In genomic region chr8:84832034-84832717, GRCm38 (mm10) we compare ENCODE assay signal across 8 mouse cellular contexts. TPM values are rescaled to one million over a fixed set of nuclear protein-coding genes. Genes with fewer than 3 reads are reported as not detected.
DNase-seq lines count a peak whose midpoint lies in the region; ATAC-seq lines count a peak whose summit lies in the region.

No protein-coding gene starts in this region.

- peaks cover 40% of the 10 kb centered on the region for H3K36me3 ChIP-seq in embryonic facial prominence, embryonic 10.5 days (replicated peaks)
- peaks cover 9% of the 10 kb centered on the region; the same call in 1 of the 2 replicates for H3K36me3 ChIP-seq in intestine, embryonic 16.5 days (ENCODE audit: control insufficient read depth, insufficient read depth, low read length)
- peaks cover 24% of the 10 kb centered on the region; the same call in 1 of the 2 replicates for H3K36me3 ChIP-seq in limb, embryonic 11.5 days (ENCODE audit: control insufficient read depth, insufficient read depth, low read length)
- peaks cover 16% of the 10 kb centered on the region for H3K36me3 ChIP-seq in midbrain, embryonic 11.5 days (ENCODE audit: control insufficient read depth, insufficient read depth, low read length)

- H3K4me2 ChIP-seq in intestine, embryonic 16.5 days (ENCODE audit: low read depth, low read length): peak overlapping the region; percentile 53
- H3K4me2 ChIP-seq in limb, embryonic 11.5 days (ENCODE audit: low read depth, severe bottlenecking): peak overlapping the region; percentile 55
- peak overlapping the region; percentile 64 for H3K4me2 ChIP-seq in midbrain, embryonic 11.5 days

- 2% methylated on average over 59 of the region's 59 CpGs for WGBS in embryonic facial prominence, embryonic 10.5 days
- WGBS in intestine, embryonic 16.5 days: under 1% methylated on average over 59 of the region's 59 CpGs
- WGBS in limb, embryonic 11.5 days: 1% methylated on average over 59 of the region's 59 CpGs
- under 1% methylated on average over 59 of the region's 59 CpGs for WGBS in midbrain, embryonic 11.5 days

- DNase-seq in adrenal gland, postnatal 10 days: peak; percentile 92
- peak; percentile 87 for DNase-seq in embryonic facial prominence, embryonic 10.5 days (ENCODE audit: low spot score)
- DNase-seq in limb, embryonic 11.5 days (ENCODE audit: low spot score): peak; percentile 88
- peak; percentile 99 for DNase-seq in midbrain, embryonic 11.5 days (ENCODE audit: low spot score, missing footprints)
- DNase-seq in skeletal muscle tissue, adult 2 months (ENCODE audit: low read depth, low spot score): peak; percentile 62
- DNase-seq in yolk sac, embryonic 10.5 days (ENCODE audit: low spot score): peak; percentile 85

- no peaks in the 10 kb centered on the region for H3K9me3 ChIP-seq in embryonic facial prominence, embryonic 10.5 days
- no peaks in the 10 kb centered on the region for H3K9me3 ChIP-seq in intestine, embryonic 16.5 days (ENCODE audit: control insufficient read depth, low read length)
- no peaks in the 10 kb centered on the region for H3K9me3 ChIP-seq in limb, embryonic 11.5 days (ENCODE audit: control insufficient read depth, low read length)
- no peaks in the 10 kb centered on the region for H3K9me3 ChIP-seq in midbrain, embryonic 11.5 days (ENCODE audit: control insufficient read depth, low read length)

- H3K4me3 ChIP-seq in embryonic facial prominence, embryonic 10.5 days: peak overlapping the region; percentile 99
- H3K4me3 ChIP-seq in intestine, embryonic 16.5 days (ENCODE audit: low read length): peak overlapping the region; percentile 93
- H3K4me3 ChIP-seq in limb, embryonic 11.5 days (ENCODE audit: low read depth, low read length): peak overlapping the region; percentile 98
- H3K4me3 ChIP-seq in midbrain, embryonic 11.5 days (ENCODE audit: low read depth, low read length): peak overlapping the region; percentile 76

- peaks cover 20% of the 10 kb centered on the region for H3K4me1 ChIP-seq in embryonic facial prominence, embryonic 10.5 days
- H3K4me1 ChIP-seq in intestine, embryonic 16.5 days (ENCODE audit: control insufficient read depth, insufficient read depth, low read length): peaks cover 21% of the 10 kb centered on the region
- peaks cover 14% of the 10 kb centered on the region for H3K4me1 ChIP-seq in limb, embryonic 11.5 days (ENCODE audit: control insufficient read depth, insufficient read depth, low read length)
- peaks cover 6% of the 10 kb centered on the region; the same call in 1 of the 2 replicates for H3K4me1 ChIP-seq in midbrain, embryonic 11.5 days (ENCODE audit: control insufficient read depth, insufficient read depth, low read length)

- peak overlapping the region; percentile 100 for H3K27ac ChIP-seq in embryonic facial prominence, embryonic 10.5 days (replicated peaks)
- peak overlapping the region; percentile 94 for H3K27ac ChIP-seq in intestine, embryonic 16.5 days (ENCODE audit: low read length)
- peak overlapping the region; percentile 93 for H3K27ac ChIP-seq in limb, embryonic 11.5 days (replicated peaks; ENCODE audit: low read depth, low read length)
- H3K27ac ChIP-seq in midbrain, embryonic 11.5 days (ENCODE audit: low read depth, low read length): peak overlapping the region; percentile 74

- peak overlapping the region; percentile 100 for H3K9ac ChIP-seq in intestine, embryonic 16.5 days (ENCODE audit: low read depth, low read length)
- peak overlapping the region; percentile 97 for H3K9ac ChIP-seq in limb, embryonic 11.5 days (ENCODE audit: low read length)
- H3K9ac ChIP-seq in midbrain, embryonic 11.5 days (ENCODE audit: low read length): peak overlapping the region; percentile 97

- ATAC-seq in granulocyte monocyte progenitor cell, adult 5-6 weeks (replicated peaks; ENCODE audit: poor library complexity, severe bottlenecking): peak; percentile 86
- ATAC-seq in intestine, embryonic 16.5 days: peak; percentile 85
- peak; percentile 46; the same call in 1 of the 2 replicates for ATAC-seq in limb, embryonic 11.5 days (ENCODE audit: insufficient number of reproducible peaks, low FRiP score, low TSS enrichment, low read depth)
- peak; percentile 86 for ATAC-seq in midbrain, embryonic 11.5 days (ENCODE audit: low FRiP score)

- no peaks in the 10 kb centered on the region for H3K27me3 ChIP-seq in embryonic facial prominence, embryonic 10.5 days (replicated peaks; ENCODE audit: low read depth, poor library complexity, severe bottlenecking)
- H3K27me3 ChIP-seq in intestine, embryonic 16.5 days (replicated peaks; ENCODE audit: control insufficient read depth, insufficient read depth, low read length): no peaks in the 10 kb centered on the region
- H3K27me3 ChIP-seq in limb, embryonic 11.5 days (ENCODE audit: control insufficient read depth, insufficient read depth, low read length): no peaks in the 10 kb centered on the region
- H3K27me3 ChIP-seq in midbrain, embryonic 11.5 days (ENCODE audit: control insufficient read depth, insufficient read depth, low read length): no peaks in the 10 kb centered on the region

RNA-seq across cellular contexts. Expression of gene Gadd45gip1, which starts 0.9 kb away (rescaled TPM):
- total RNA-seq in adrenal gland, postnatal 10 days (2021): 10 to 100 TPM; 39.2 to 40.0 TPM
- polyA plus RNA-seq in embryonic facial prominence, embryonic 10.5 days (2016; fragmentation: Nextera tagmentation; extraction: Ambion mirVana): 45.2 and 47.3 TPM in 2 replicates
- total RNA-seq in granulocyte monocyte progenitor cell, adult 5-6 weeks (2014; fragmentation: Nextera tagmentation): 17.0 and 19.2 TPM in 2 replicates
- total RNA-seq in granulocyte monocyte progenitor cell, adult 5-6 weeks (2017): 46.2 and 52.4 TPM in 2 replicates
- 61.8 and 63.4 TPM in 2 replicates for polyA plus RNA-seq in intestine, embryonic 16.5 days (2015; fragmentation: Nextera tagmentation; extraction: Ambion mirVana)
- polyA plus RNA-seq in limb, embryonic 11.5 days (2014; fragmentation: Nextera tagmentation; extraction: Ambion mirVana): 45.0 and 46.7 TPM in 2 replicates
- 37.3 and 37.8 TPM in 2 replicates for polyA plus RNA-seq in midbrain, embryonic 11.5 days (2014; fragmentation: Nextera tagmentation; extraction: Ambion mirVana)

RNA-seq across cellular contexts. Expression of gene Rad23a, which starts 8.3 kb away (rescaled TPM):
- 100 to 1,000 TPM in 1 of 2 experiments, 10 to 100 TPM in 1; 89.4 to 108 TPM for total RNA-seq in adrenal gland, postnatal 10 days (2021)
- polyA plus RNA-seq in embryonic facial prominence, embryonic 10.5 days (2016; fragmentation: Nextera tagmentation; extraction: Ambion mirVana): 112 and 122 TPM in 2 replicates
- 41.8 TPM in 2 replicates for total RNA-seq in granulocyte monocyte progenitor cell, adult 5-6 weeks (2014; fragmentation: Nextera tagmentation)
- 20.1 and 21.4 TPM in 2 replicates for total RNA-seq in granulocyte monocyte progenitor cell, adult 5-6 weeks (2017)
- 109 and 115 TPM in 2 replicates for polyA plus RNA-seq in intestine, embryonic 16.5 days (2015; fragmentation: Nextera tagmentation; extraction: Ambion mirVana)
- 93.1 and 93.4 TPM in 2 replicates for polyA plus RNA-seq in limb, embryonic 11.5 days (2014; fragmentation: Nextera tagmentation; extraction: Ambion mirVana)
- polyA plus RNA-seq in midbrain, embryonic 11.5 days (2014; fragmentation: Nextera tagmentation; extraction: Ambion mirVana): 87.7 and 100 TPM in 2 replicates

RNA-seq across cellular contexts. Expression of gene Dand5, which starts 9.6 kb away (rescaled TPM):
- total RNA-seq in adrenal gland, postnatal 10 days (2021): 1 to 10 TPM; 5.0 to 6.9 TPM
- polyA plus RNA-seq in embryonic facial prominence, embryonic 10.5 days (2016; fragmentation: Nextera tagmentation; extraction: Ambion mirVana): 2.8 and 3.0 TPM in 2 replicates
- 4.1 and 4.7 TPM in 2 replicates for total RNA-seq in granulocyte monocyte progenitor cell, adult 5-6 weeks (2014; fragmentation: Nextera tagmentation)
- total RNA-seq in granulocyte monocyte progenitor cell, adult 5-6 weeks (2017): 3.6 and 3.7 TPM in 2 replicates
- polyA plus RNA-seq in intestine, embryonic 16.5 days (2015; fragmentation: Nextera tagmentation; extraction: Ambion mirVana): 4.2 and 4.4 TPM in 2 replicates
- polyA plus RNA-seq in limb, embryonic 11.5 days (2014; fragmentation: Nextera tagmentation; extraction: Ambion mirVana): 3.6 and 3.9 TPM in 2 replicates
- 3.9 and 4.6 TPM in 2 replicates for polyA plus RNA-seq in midbrain, embryonic 11.5 days (2014; fragmentation: Nextera tagmentation; extraction: Ambion mirVana)

RNA-seq across cellular contexts. Expression of gene Calr, which starts 14.6 kb away (rescaled TPM):
- total RNA-seq in adrenal gland, postnatal 10 days (2021): 100 to 1,000 TPM; 404 to 492 TPM
- polyA plus RNA-seq in embryonic facial prominence, embryonic 10.5 days (2016; fragmentation: Nextera tagmentation; extraction: Ambion mirVana): 758 and 801 TPM in 2 replicates
- total RNA-seq in granulocyte monocyte progenitor cell, adult 5-6 weeks (2014; fragmentation: Nextera tagmentation): 1,333 and 1,645 TPM in 2 replicates
- total RNA-seq in granulocyte monocyte progenitor cell, adult 5-6 weeks (2017): 4,572 and 4,672 TPM in 2 replicates
- polyA plus RNA-seq in intestine, embryonic 16.5 days (2015; fragmentation: Nextera tagmentation; extraction: Ambion mirVana): 1,204 and 1,241 TPM in 2 replicates
- polyA plus RNA-seq in limb, embryonic 11.5 days (2014; fragmentation: Nextera tagmentation; extraction: Ambion mirVana): 854 and 918 TPM in 2 replicates
- polyA plus RNA-seq in midbrain, embryonic 11.5 days (2014; fragmentation: Nextera tagmentation; extraction: Ambion mirVana): 708 and 747 TPM in 2 replicates

RNA-seq across cellular contexts. Expression of gene Farsa, which starts 24.6 kb away (rescaled TPM):
- total RNA-seq in adrenal gland, postnatal 10 days (2021): 10 to 100 TPM; 52.0 to 52.4 TPM
- 133 and 138 TPM in 2 replicates for polyA plus RNA-seq in embryonic facial prominence, embryonic 10.5 days (2016; fragmentation: Nextera tagmentation; extraction: Ambion mirVana)
- 90.9 TPM in 2 replicates for total RNA-seq in granulocyte monocyte progenitor cell, adult 5-6 weeks (2014; fragmentation: Nextera tagmentation)
- total RNA-seq in granulocyte monocyte progenitor cell, adult 5-6 weeks (2017): 187 and 190 TPM in 2 replicates
- polyA plus RNA-seq in intestine, embryonic 16.5 days (2015; fragmentation: Nextera tagmentation; extraction: Ambion mirVana): 86.0 and 91.7 TPM in 2 replicates
- 99.9 and 105 TPM in 2 replicates for polyA plus RNA-seq in limb, embryonic 11.5 days (2014; fragmentation: Nextera tagmentation; extraction: Ambion mirVana)
- 77.4 and 84.4 TPM in 2 replicates for polyA plus RNA-seq in midbrain, embryonic 11.5 days (2014; fragmentation: Nextera tagmentation; extraction: Ambion mirVana)

Comparison
In these comparisons a context has a peak if more than half of its experiments do, and no peak if none do; other contexts are left out.
1. Peak in every context shown above with its lines: DNase-seq, ATAC-seq, H3K4me3 ChIP-seq and H3K27ac ChIP-seq.